Mouse (Mus musculus) lung, adult 2 months (tissue): Measurements from ENCODE around the gene Cebpa.
A peak's percentile ranks its signal among the peaks of the same experiment; 100 is the strongest.

Experiments used
- CTCF ChIP-seq: fragments of 200-500 bp; IDR thresholded peaks from 2 replicates; pipeline ENCODE4 v1.5.1; 2011; ENCODE audit warnings: mild to moderate bottlenecking, low read length, control low read depth; ENCODE audit not compliant: insufficient read depth
- POLR2A ChIP-seq: fragments of 200-500 bp; IDR thresholded peaks from 2 replicates; pipeline ENCODE4 v1.6.1; 2011; ENCODE audit warnings: low read depth, mild to moderate bottlenecking, control low read depth, low read length, borderline replicate concordance; ENCODE audit errors: extremely low read depth

GRCm38 (mm10) chr7:35122401-35123320, 3.6 kb downstream of the Cebpa start:
- TF ChIP-seq POLR2A (peak; percentile 39; the same call in 1 of the 2 replicates), CTCF (no peak)
